Mouse (Mus musculus): ENCODE data around the gene Mul1. TPM values are rescaled to one million over a fixed set of nuclear protein-coding genes. Genes with fewer than 3 reads are reported as not detected.

Gene Mul1
- polyA plus RNA-seq, 1 experiment: 29.5 TPM

DNA sequence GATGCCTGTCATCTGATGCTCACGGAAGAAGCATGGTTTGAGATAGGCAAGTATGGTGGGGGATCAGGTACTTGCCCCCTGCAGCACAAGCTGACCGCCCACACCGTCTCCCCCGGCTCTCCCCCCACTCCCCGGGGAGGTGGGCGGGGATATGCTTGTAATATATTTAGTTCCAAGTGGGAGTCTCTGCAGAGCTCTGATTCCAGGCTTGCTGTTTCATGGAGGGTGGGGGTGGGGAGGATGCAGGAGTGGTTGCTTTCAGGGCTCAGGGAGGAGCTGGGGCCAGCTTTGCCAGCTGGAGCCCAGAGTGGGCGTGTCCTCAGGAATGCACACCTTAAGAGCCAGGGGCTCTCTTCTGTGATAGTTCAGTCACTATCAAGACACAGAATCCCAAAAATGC, 34.6 kb downstream of the Mul1 start:
- H3K27ac ChIP-seq (ENCODE audit: insufficient read depth, low read depth, low read length): no peak overlapping the region
- H3K36me3 ChIP-seq (ENCODE audit: control insufficient read depth, insufficient read depth, low read length): no peaks in the 10 kb centered on the region
- TF ChIP-seq POLR2A (IDR thresholded peaks at IDR 0.05; ENCODE audit: low read depth, low read length): no peak
- TF ChIP-seq CTCF (IDR thresholded peaks at IDR 0.05; ENCODE audit: extremely low read depth, insufficient read length, insufficient replicate concordance, low read depth, low read length): no peak
- 32% methylated on average over 7 of the region's 7 CpGs for WGBS
- H3K4me3 ChIP-seq (ENCODE audit: low read depth, low read length): no peak overlapping the region
- no peaks in the 10 kb centered on the region for H3K27me3 ChIP-seq (ENCODE audit: control insufficient read depth, insufficient read depth, low read length)
- H3K4me1 ChIP-seq (ENCODE audit: control insufficient read depth, insufficient read depth, insufficient read length, low read length): peaks cover 19% of the 10 kb centered on the region

DNA sequence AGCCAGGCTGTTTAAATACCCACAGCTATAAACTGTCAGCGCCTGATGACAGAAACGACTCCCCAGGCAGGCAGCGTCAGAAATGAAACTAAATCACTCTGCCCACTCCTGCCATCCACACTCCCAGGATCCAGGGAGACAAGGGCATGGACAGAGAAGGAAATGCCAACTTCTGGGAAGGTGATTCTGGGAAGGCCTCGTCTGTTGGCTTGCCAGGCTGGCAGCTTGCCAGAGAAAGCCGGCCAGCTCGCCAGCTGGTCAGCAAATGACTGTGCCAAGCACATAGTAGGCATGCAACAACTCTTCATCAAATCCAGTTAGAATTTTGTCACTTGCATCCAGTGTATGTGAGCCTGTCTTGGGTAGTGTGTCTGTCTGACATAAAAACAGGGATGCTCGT, 36.8 kb downstream of the Mul1 start:
- WGBS: 19% methylated on average over 7 of the region's 7 CpGs

DNA sequence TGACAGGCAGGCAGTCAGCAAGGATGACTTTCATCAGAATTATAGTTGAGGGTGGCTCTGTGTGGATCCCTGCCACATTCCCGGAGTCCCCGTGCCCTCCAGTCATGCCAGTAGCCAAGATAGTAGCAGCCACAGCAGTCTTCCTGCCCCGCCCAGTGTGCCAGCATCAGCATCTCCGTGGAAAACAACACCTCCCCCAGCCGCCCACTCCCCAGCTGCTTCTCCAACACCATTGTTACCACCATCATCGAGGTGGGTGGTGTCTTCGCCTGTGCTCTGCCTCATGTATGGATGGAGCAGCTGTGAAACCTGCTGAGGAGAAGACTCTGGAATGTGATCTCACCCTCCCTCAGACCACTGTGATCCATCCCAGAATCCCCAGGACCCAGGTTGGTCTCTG, 45.1 kb downstream of the Mul1 start:
- WGBS: 75% methylated on average over 7 of the region's 7 CpGs
- no peak overlapping the region for H3K4me3 ChIP-seq (ENCODE audit: low read depth, low read length)
- H3K27ac ChIP-seq (ENCODE audit: insufficient read depth, low read depth, low read length): no peak overlapping the region

More for the DNA sequence above, 36.8 kb downstream of the Mul1 start:
- Histone ChIP-seq H3K27ac (ENCODE audit: insufficient read depth, low read depth, low read length) (no peak overlapping the region), H3K4me3 (ENCODE audit: low read depth, low read length) (peak overlapping the region; percentile 9; the same call in 1 of the 2 replicates), H3K27me3 (ENCODE audit: control insufficient read depth, insufficient read depth, low read length) (no peaks in the 10 kb centered on the region), H3K36me3 (ENCODE audit: control insufficient read depth, insufficient read depth, low read length) (no peaks in the 10 kb centered on the region), H3K4me1 (ENCODE audit: control insufficient read depth, insufficient read depth, insufficient read length, low read length) (peaks cover 8% of the 10 kb centered on the region)
- TF ChIP-seq CTCF (IDR thresholded peaks at IDR 0.05; ENCODE audit: extremely low read depth, insufficient read length, insufficient replicate concordance, low read depth, low read length) (no peak), POLR2A (IDR thresholded peaks at IDR 0.05; ENCODE audit: low read depth, low read length) (no peak)

DNA sequence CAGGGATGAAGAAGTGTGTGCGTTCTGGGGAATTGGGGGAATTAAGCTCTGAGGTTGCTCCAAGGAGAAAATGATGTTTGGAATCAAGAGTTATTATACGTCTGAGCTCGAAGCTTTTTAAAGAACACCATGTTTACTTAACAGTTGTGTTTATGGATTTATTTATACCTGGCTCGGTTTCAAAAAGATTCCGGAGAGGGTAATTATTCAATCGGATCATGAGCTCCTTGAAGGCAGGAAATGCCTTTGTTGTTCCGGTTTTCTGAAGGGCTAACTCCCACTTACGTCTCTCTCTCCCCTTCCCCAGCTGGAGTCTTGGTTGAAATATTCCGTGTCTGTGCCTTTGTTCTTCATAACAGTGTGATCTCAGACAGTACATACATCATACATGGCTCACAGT, 46.5 kb downstream of the Mul1 start:
- 10% methylated on average over 9 of the region's 9 CpGs for WGBS
- Histone ChIP-seq H3K4me3 (ENCODE audit: low read depth, low read length) (no peak overlapping the region), H3K27me3 (ENCODE audit: control insufficient read depth, insufficient read depth, low read length) (no peaks in the 10 kb centered on the region), H3K27ac (ENCODE audit: insufficient read depth, low read depth, low read length) (no peak overlapping the region), H3K4me1 (ENCODE audit: control insufficient read depth, insufficient read depth, insufficient read length, low read length) (no peaks in the 10 kb centered on the region), H3K36me3 (ENCODE audit: control insufficient read depth, insufficient read depth, low read length) (no peaks in the 10 kb centered on the region)
- TF ChIP-seq CTCF (IDR thresholded peaks at IDR 0.05; ENCODE audit: extremely low read depth, insufficient read length, insufficient replicate concordance, low read depth, low read length) (no peak), POLR2A (IDR thresholded peaks at IDR 0.05; ENCODE audit: low read depth, low read length) (no peak)

More for the DNA sequence above, 45.1 kb downstream of the Mul1 start:
- H3K27me3 ChIP-seq (ENCODE audit: control insufficient read depth, insufficient read depth, low read length): no peaks in the 10 kb centered on the region
- no peaks in the 10 kb centered on the region for H3K36me3 ChIP-seq (ENCODE audit: control insufficient read depth, insufficient read depth, low read length)
- H3K4me1 ChIP-seq (ENCODE audit: control insufficient read depth, insufficient read depth, insufficient read length, low read length): no peaks in the 10 kb centered on the region
- no peak for TF ChIP-seq POLR2A (IDR thresholded peaks at IDR 0.05; ENCODE audit: low read depth, low read length)
- TF ChIP-seq CTCF (IDR thresholded peaks at IDR 0.05; ENCODE audit: extremely low read depth, insufficient read length, insufficient replicate concordance, low read depth, low read length): no peak

DNA sequence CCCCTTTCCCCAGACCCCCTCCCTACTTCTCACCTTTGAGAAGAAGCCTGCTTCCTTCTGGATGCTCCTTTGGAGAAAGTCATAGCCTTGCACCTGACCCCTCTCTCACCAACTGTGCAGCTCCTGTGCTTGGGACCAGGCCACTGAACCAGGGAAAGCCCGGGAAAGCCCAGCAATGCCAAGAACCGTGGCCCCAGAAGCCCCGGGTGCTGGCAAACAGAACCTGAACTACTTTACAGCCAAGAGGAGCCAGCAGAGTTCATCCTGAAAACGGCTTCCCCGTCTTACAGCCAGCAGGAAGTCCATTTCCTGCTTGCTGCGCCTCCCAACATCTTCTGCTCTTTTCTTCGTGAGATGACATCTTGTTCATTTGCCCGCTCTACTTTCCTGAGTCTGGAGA, 48.2 kb downstream of the Mul1 start:
- 43% methylated on average over 8 of the region's 8 CpGs for WGBS
- no peaks in the 10 kb centered on the region for H3K4me1 ChIP-seq (ENCODE audit: control insufficient read depth, insufficient read depth, insufficient read length, low read length)

DNA sequence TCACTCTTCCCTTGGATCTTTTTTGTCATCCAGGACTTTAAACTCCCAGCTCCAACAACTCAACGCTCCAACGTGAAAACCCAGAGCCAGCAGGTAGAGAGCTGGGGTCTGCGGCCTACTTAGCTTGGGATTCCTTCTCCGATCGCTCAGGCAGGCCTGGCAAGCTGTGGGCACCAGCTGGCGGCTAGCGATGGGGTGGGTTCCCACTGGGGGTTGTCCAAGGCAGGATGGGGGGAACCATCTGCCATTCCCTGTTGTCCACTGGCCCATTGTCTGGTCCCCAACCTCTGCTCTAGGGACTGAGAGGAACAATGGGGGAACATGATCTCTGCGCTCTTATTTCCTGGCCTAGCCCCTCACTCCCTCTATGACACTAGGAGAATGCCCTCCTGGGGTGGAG, 53.8 kb downstream of the Mul1 start:
- WGBS: 78% methylated on average over 8 of the region's 8 CpGs
- TF ChIP-seq POLR2A (IDR thresholded peaks at IDR 0.05; ENCODE audit: low read depth, low read length): no peak
- no peak for TF ChIP-seq CTCF (IDR thresholded peaks at IDR 0.05; ENCODE audit: extremely low read depth, insufficient read length, insufficient replicate concordance, low read depth, low read length)
- H3K27me3 ChIP-seq (ENCODE audit: control insufficient read depth, insufficient read depth, low read length): no peaks in the 10 kb centered on the region
- H3K4me1 ChIP-seq (ENCODE audit: control insufficient read depth, insufficient read depth, insufficient read length, low read length): no peaks in the 10 kb centered on the region
- H3K27ac ChIP-seq (ENCODE audit: insufficient read depth, low read depth, low read length): no peak overlapping the region
- H3K36me3 ChIP-seq (ENCODE audit: control insufficient read depth, insufficient read depth, low read length): no peaks in the 10 kb centered on the region
- H3K4me3 ChIP-seq (ENCODE audit: low read depth, low read length): no peak overlapping the region

More for the DNA sequence above, 48.2 kb downstream of the Mul1 start:
- no peak for TF ChIP-seq POLR2A (IDR thresholded peaks at IDR 0.05; ENCODE audit: low read depth, low read length)
- TF ChIP-seq CTCF (IDR thresholded peaks at IDR 0.05; ENCODE audit: extremely low read depth, insufficient read length, insufficient replicate concordance, low read depth, low read length): no peak
- Histone ChIP-seq H3K27ac (ENCODE audit: insufficient read depth, low read depth, low read length) (no peak overlapping the region), H3K27me3 (ENCODE audit: control insufficient read depth, insufficient read depth, low read length) (no peaks in the 10 kb centered on the region), H3K36me3 (ENCODE audit: control insufficient read depth, insufficient read depth, low read length) (no peaks in the 10 kb centered on the region), H3K4me3 (ENCODE audit: low read depth, low read length) (no peak overlapping the region)

DNA sequence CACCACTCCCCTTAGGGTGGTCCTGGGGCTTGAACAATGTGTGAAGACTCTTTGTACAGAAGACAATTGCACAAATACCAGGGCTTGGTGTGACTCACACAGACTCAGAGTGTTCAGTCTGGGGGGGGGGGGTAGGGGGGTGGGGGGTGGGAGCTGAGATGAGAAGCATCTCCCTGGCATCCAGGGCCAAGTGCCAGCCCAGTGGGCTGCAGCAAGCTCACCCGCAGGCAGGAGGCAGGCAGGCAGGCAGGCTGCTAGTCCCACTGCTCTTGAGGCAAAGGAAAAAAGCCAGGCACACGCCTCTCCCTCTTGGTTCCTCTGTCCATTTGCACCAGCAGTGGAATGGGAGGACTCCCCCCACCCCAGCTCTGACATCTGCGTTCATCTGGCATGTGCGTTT, 56.6 kb downstream of the Mul1 start:
- Histone ChIP-seq H3K4me3 (ENCODE audit: low read depth, low read length) (no peak overlapping the region), H3K27ac (ENCODE audit: insufficient read depth, low read depth, low read length) (no peak overlapping the region), H3K36me3 (ENCODE audit: control insufficient read depth, insufficient read depth, low read length) (no peaks in the 10 kb centered on the region), H3K4me1 (ENCODE audit: control insufficient read depth, insufficient read depth, insufficient read length, low read length) (peaks cover 3% of the 10 kb centered on the region; the same call in 1 of the 2 replicates), H3K27me3 (ENCODE audit: control insufficient read depth, insufficient read depth, low read length) (no peaks in the 10 kb centered on the region)
- 74% methylated on average over 4 of the region's 4 CpGs for whole genome bisulfite sequencing
- no peak for TF ChIP-seq POLR2A (IDR thresholded peaks at IDR 0.05; ENCODE audit: low read depth, low read length)
- no peak for TF ChIP-seq CTCF (IDR thresholded peaks at IDR 0.05; ENCODE audit: extremely low read depth, insufficient read length, insufficient replicate concordance, low read depth, low read length)

Other genes starting within 250 kb of the Mul1 start
- gene Hp1bp3, start 218.4 kb upstream of the Mul1 start, polyA plus RNA-seq (2012; rRNA removed): 8.4 and 19.6 TPM in 2 replicates
- 0.41 and 0.79 TPM in 2 replicates for gene Sh2d5, start 184.3 kb upstream of the Mul1 start, polyA plus RNA-seq (2012; rRNA removed)
- gene Kif17, start 184.2 kb upstream of the Mul1 start, polyA plus RNA-seq (2012; rRNA removed): 0.11 and 0.19 TPM in 2 replicates
- 150 and 244 TPM in 2 replicates for gene Ddost, start 129.9 kb upstream of the Mul1 start, polyA plus RNA-seq (2012; rRNA removed)
- 54.9 and 134 TPM in 2 replicates for gene Pink1, start 108.4 kb upstream of the Mul1 start, polyA plus RNA-seq (2012; rRNA removed)
- gene Cda, start 66.7 kb upstream of the Mul1 start, polyA plus RNA-seq (2012; rRNA removed): 218 and 419 TPM in 2 replicates
- gene Fam43b, start 38.1 kb upstream of the Mul1 start, polyA plus RNA-seq (2012; rRNA removed): 0.08 TPM in 1 of 2 replicates, not detected in the other
- gene Camk2n1, start 19.6 kb downstream of the Mul1 start, polyA plus RNA-seq (2012; rRNA removed): 38.7 and 93.9 TPM in 2 replicates
- 0.05 and 0.61 TPM in 2 replicates for gene Vwa5b1, start 201.2 kb downstream of the Mul1 start, polyA plus RNA-seq (2012; rRNA removed)

Measured in small intestine, adult 2 months (tissue).